Mouse (Mus musculus): ENCODE data around the gene Dnajc16.
A peak's percentile ranks its signal among the peaks of the same experiment; 100 is the strongest.

Dnajc16 gene

DNA sequence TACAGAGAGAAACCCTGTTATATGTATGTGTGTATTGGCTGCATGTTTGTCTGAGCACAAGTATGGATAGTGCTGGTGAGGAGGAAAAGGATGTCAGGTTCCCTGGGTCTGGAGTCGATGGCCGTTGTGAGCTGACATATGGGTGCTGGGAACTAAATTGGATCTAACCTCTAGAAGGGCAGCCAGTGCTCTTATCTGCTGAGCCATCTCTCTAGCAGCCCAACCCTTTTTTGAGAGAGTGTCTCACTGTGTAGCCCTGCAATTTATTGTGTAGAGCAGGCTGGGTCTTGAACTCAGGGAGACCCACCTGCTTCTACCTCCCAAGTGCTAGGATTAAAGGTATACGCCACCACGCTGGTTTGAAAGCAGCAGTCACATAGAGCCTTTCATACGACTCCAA is 65.5 kb downstream of the Dnajc16 start:
- DNase-seq (ENCODE audit: low read depth, low spot score), result no peak

DNA sequence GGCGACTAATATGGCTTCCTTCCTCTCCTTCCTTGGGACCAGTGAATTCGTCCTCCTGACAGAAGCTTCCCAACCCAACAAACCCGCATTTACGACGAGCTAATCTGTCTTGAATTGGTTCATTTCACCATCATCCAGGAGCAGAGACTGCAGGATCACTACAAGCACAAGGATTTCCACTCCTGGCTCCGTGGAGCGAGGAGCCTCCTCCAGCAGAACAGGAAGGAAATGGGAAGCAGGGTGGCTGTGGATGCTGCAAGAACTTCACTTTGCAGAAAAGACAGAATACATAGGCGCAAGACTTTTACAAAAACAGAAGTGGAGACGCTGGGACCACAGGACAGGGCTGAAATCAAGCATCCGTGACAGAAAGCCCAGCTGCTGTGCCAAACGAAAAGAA is 66.1 kb downstream of the Dnajc16 start:
- DNase-seq (ENCODE audit: low read depth, low spot score), result no peak

DNA sequence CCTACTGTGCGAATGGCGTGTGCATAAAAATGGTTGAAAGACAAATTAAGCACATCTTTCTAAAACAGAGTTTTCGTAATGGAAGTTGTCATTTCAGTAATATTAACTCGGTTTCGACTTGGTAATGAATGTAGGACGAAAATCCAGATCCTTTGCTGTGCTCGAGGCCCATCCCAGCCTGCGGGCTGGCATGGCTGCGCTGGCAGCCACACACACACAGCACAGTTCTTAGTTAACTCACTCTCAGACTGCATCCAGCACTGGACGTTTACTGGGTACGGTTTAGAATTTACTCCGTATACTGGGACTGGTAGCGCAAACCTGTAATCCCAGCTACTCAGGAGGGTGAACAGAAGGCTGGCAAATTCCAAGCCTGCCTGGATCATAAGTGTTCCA is 67.1 kb downstream of the Dnajc16 start:
- DNase-seq (ENCODE audit: low read depth, low spot score), result no peak

DNA sequence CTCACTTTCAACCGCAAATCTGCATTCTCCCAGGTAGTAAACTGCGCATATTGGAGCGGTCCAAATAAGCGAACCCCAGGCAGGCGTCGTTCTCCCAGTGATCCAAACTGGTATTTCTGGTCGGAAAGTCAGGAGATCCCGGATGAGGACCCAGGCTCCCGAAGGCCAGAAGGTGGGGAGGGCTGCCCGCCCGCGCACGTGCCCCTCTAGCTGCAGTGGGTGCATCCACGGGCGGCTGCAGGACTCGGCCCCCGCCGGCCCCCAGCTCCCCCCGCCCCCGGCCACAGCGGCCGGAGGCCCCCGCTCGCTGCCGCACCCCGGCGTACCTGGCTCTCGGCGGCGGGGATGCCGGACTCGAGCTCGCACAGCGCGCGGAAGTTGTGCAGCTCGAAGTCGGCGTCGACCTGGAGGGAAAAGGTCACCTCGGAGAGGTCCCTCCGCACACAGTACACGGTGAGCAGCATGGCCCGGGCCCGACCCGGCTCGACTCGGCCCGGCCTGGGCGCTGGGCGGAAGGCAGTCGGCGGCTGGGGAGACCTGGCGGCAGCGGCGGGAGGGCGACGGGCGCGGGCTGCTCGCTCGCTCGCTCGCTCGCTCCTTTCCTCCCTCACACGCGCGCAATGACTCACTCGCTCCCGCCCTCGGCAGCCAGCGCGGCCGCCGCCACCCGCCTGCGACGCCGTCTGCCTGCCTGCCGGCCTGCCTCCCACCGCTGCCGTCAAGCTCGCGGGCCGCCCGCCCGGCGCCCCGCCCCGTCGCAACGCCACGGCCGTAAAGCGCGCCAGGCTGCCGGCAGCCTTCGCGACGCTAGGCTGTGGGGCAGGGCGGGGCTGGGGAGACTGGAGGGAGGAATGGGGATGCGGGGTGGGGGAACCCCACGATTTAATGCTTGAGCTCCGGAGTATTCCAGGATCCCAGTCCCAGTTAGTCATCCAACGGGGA is 67.7 kb downstream of the Dnajc16 start, which contains the start of gene Ddi2:
Gene Ddi2, minus strand, starts transcription at position 689 of the 942 bp plus-strand sequence.
- peak; percentile 79 for DNase-seq (ENCODE audit: low read depth, low spot score)

DNA sequence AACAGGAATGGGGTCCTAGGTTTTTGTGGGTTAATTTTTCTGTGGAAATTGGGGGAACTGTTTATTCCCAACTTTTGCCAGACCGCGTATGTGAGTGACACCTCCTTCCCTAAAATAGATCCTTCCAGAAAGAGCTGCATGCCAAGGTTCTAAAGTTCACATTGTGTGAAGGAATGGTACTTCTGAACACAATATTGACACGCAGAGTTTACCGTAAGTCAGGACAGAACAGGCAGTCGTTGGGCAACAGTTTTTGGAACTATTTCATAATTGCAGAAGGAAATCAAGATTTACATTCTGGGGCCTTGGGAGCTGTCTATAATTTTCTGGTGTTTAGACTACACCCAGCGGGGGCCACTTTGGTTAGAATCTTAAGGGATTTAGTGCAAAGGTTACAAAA is 68.8 kb downstream of the Dnajc16 start:
- no peak for DNase-seq (ENCODE audit: low read depth, low spot score)

DNA sequence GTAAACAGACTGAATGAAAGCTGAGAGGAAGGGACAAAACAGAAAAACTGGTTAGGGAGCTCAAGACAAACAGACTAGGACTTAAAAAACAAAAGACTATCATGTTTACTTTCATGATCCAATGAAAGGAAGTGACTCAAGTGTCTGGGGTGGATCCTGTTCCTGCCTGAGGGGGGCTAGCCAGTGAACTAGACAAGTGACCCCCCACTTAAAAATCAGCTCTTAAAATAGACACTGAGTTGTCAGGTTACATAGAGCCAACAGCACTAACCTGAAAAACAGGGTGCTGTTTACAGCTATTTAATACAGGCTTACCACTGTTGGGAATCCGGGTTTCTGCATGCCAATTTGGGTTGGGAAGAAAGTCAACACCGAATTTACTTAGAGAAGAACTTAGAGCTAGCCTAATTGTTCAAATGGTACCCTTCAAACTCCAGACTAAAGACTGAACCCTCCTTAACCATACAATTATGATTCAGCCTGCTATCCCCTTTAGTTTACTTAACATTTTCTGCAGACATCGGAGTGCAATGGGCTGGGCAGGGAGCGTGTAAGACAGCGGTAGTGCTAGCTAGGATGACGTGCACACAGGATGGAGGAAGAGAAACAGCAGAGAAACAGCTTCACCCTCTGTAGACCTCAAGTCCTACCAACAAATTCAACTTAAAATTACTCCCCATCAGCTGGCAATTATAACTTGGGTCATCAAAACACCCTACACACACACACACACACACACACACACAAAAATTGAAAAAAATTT is 69.8 kb downstream of the Dnajc16 start:
- DNase-seq (ENCODE audit: low read depth, low spot score), result no peak

DNA sequence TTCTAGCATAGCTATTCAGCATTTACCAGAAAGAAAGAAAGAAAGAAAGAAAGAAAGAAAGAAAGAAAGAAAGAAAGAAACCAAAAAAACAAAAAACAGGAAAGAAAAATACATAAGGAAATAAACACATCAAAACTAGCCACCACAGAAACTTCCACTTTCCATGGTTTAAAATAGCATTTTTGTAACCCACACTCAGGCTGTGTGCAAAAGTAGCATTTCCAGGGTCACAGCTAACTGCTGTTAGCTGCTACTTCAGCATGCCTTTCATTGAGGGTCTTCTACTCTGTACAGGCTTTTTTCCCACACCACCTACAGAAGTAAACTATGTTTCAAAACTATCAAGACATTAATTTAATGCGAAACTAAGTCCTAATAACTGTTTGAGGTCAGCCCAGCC is 71.4 kb downstream of the Dnajc16 start:
- DNase-seq (ENCODE audit: low read depth, low spot score), result no peak

DNA sequence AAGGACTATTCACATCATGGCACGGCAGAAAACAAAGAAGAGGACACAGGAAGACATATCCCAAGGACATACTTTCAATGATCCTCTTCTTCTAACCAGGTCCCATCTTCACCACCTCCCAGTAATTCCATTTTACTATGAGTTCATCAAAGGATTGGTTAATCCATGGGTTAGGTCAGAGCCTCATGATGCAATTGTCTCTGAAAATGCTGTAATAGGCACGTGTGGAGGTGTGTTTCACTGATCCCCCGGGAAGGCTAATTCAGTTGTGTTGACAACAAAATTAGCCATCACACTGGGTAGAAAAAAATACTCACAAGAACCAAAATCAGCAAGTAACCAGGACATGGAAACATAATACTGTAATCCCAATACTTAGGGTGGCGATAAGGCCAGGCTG is 73.1 kb downstream of the Dnajc16 start:
- no peak for DNase-seq (ENCODE audit: low read depth, low spot score)

DNA sequence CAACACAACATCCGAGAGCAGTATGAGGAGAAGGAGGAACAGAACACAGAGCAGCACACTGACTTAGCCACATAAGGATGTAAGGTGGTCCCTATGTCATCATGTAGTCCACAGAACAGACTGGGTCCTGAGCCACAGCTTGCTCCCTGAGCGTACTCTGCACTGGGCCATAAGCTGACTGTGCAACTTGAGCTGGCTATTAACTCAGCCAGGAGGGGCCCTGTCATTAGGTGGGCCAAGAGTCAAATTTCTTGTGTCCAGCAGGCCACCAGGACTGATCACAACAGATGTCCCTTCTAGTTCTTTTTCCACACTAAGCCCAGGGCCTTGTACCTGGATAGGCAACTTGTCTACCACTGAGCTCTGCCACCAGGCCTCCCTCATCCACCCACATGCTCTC is 75.7 kb downstream of the Dnajc16 start:
- DNase-seq (ENCODE audit: low read depth, low spot score), result no peak

DNA sequence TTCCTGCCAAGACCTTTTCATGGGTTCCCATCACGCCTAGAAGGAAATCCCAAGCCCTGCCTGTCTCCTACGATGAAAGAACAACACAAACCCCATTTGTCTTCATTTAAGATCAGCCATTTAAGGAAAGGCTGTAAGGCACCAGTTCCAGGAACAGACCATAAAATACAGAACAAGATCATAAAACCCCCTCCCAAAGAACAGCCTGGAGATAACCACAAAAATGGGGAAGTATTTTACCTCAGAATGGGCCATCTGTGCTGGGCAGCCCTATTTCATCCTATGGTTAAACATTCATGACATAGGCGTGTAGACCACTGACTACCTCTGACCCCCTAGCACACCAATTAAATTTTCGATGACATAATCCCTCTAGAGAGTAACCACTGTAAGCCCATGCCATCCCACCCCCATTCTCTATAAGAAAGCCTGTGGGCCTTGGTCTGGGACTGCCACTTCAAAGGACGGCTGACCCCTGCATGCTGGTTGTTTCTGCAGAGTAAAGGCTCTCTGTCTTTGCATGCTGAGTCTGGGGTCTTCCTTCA is 77.1 kb downstream of the Dnajc16 start:
- DNase-seq (ENCODE audit: low read depth, low spot score), result no peak

DNA sequence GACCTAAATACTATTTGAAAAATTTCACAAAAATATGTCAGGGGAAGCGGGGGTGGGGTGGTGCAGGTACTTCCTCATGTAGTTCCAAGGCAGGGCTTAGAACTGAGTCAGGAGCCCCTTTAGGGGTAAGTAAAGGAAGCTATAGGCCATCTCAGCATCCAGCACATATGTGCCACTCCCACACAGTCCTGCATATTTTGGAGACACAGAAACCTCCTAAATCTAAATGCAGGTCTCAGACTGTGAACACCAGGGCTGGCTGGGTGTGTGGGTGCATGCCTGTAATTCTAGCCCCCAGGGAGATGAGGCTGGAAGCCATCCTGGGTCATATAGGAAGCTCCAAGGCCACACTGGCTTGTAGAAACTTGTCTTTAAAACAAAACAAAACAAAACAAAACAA is 79.5 kb downstream of the Dnajc16 start:
- DNase-seq (ENCODE audit: low read depth, low spot score), result no peak
